ENCODE assay signal across 26 mouse cellular contexts in the genomic region with DNA sequence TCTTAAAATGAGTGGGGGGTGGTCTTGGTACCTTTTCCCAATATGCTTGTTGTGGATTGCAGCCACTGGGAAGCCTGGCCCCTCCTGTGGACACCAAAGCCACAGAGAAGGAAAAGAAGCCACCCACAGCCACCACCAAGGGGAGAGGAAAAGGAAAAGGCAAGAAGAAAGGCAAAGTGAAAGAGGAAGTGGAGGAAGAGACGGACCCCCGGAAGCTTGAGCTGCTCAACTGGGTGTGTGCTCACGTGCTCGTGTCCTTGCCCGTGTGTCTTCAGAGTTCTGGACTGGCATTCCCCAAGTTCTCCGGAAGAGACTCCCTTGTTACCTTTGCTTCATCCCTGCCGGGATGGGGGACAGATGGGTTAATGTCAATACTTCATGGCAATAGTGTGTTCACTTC.
DNase-seq lines count a peak whose midpoint lies in the region; ATAC-seq and TF ChIP-seq lines count a peak whose summit lies in the region.
"Had no signal": no experiment of that assay in that cellular context is flagged by ENCODE, and none has a peak within 500 bp of the region (broad histone marks: within the 10 kb centered on the region; RNA-seq: fewer than 3 reads in every experiment).

No protein-coding gene starts in this region.

- H3K4me2 ChIP-seq in intestine, postnatal 0 days (replicated peaks; ENCODE audit: low read depth): no peak overlapping the region
- H3K4me2 ChIP-seq: embryonic facial prominence, embryonic 15.5 days; forebrain, embryonic 15.5 days; heart, embryonic 12.5 days; midbrain, embryonic 11.5 days; stomach, embryonic 15.5 days had no signal

- no peak for TF ChIP-seq CTCF in intestine, postnatal 0 days (IDR thresholded peaks at IDR 0.05; ENCODE audit: low read depth)

- H3K27me3 ChIP-seq in forebrain, embryonic 10.5 days (ENCODE audit: poor library complexity, severe bottlenecking): no peaks in the 10 kb centered on the region
- H3K27me3 ChIP-seq in intestine, postnatal 0 days (replicated peaks; ENCODE audit: control insufficient read depth, insufficient read depth, low read length): no peaks in the 10 kb centered on the region
- H3K27me3 ChIP-seq: embryonic facial prominence, embryonic 15.5 days; forebrain, embryonic 15.5 days; heart, embryonic 12.5 days; stomach, embryonic 15.5 days had no signal

- H3K9ac ChIP-seq in intestine, postnatal 0 days (ENCODE audit: low read depth, low read length): no peak overlapping the region
- H3K9ac ChIP-seq: embryonic facial prominence, embryonic 15.5 days; forebrain, embryonic 15.5 days; heart, embryonic 12.5 days; stomach, embryonic 15.5 days had no signal

- WGBS in forebrain, embryonic 10.5 days: 94% methylated on average over 7 of the region's 7 CpGs
- 84% methylated on average over 7 of the region's 7 CpGs for WGBS in intestine, postnatal 0 days

- H3K36me3 ChIP-seq in forebrain, embryonic 10.5 days (replicated peaks): no peaks in the 10 kb centered on the region
- H3K36me3 ChIP-seq in intestine, postnatal 0 days (ENCODE audit: control insufficient read depth, insufficient read depth): no peaks in the 10 kb centered on the region
- H3K36me3 ChIP-seq: embryonic facial prominence, embryonic 15.5 days; forebrain, embryonic 15.5 days; heart, embryonic 12.5 days; hindbrain, embryonic 10.5 days; limb, embryonic 10.5 days; stomach, embryonic 15.5 days had no signal

- no peak overlapping the region for H3K4me3 ChIP-seq in forebrain, embryonic 10.5 days
- no peak overlapping the region for H3K4me3 ChIP-seq in intestine, postnatal 0 days (ENCODE audit: low read depth, low read length)
- H3K4me3 ChIP-seq: embryonic facial prominence, embryonic 15.5 days; forebrain, embryonic 15.5 days; heart, embryonic 12.5 days; hindbrain, embryonic 10.5 days; limb, embryonic 10.5 days; stomach, embryonic 15.5 days had no signal

- DNase-seq in A20 (ENCODE audit: low read depth, low spot score): peak; percentile 42
- DNase-seq in T-cell, adult 2 months (ENCODE audit: low spot score): peak; percentile 26
- peak; percentile 43 for DNase-seq in thymus, postnatal 14 days
- DNase-seq in forebrain, embryonic 10.5 days (ENCODE audit: extremely low spot score, low spot score): no peak
- no peak for DNase-seq in left cerebral cortex, adult 8-10 months (ENCODE audit: low spot score in 2 of 2)
- no peak for DNase-seq in ovary, postnatal 10 days (ENCODE audit: low spot score)
- DNase-seq: adrenal gland, postnatal 14 days; cerebellum, adult 8-10 months; cerebellum, postnatal 36 days; gastrocnemius, postnatal 10 days; heart, adult 11 months; heart, postnatal 10 days; kidney, adult 11 months; kidney, postnatal 4 days; lung, postnatal 4 days; right cerebral cortex, postnatal 14 days had no signal

- H3K4me1 ChIP-seq in forebrain, embryonic 10.5 days: no peaks in the 10 kb centered on the region
- H3K4me1 ChIP-seq in intestine, postnatal 0 days (replicated peaks; ENCODE audit: control insufficient read depth, insufficient read depth, low read length): no peaks in the 10 kb centered on the region
- H3K4me1 ChIP-seq: forebrain, embryonic 15.5 days; heart, embryonic 12.5 days; hindbrain, embryonic 10.5 days; limb, embryonic 10.5 days; stomach, embryonic 15.5 days had no signal

- peak; percentile 44 for ATAC-seq in megakaryocyte, adult 5-6 weeks (ENCODE audit: poor library complexity, severe bottlenecking)
- ATAC-seq in intestine, postnatal 0 days: no peak
- ATAC-seq: forebrain, embryonic 15.5 days; hindbrain, postnatal 0 days had no signal

- no peak overlapping the region for H3K27ac ChIP-seq in forebrain, embryonic 10.5 days
- H3K27ac ChIP-seq in intestine, postnatal 0 days (ENCODE audit: low read depth, low read length): no peak overlapping the region
- H3K27ac ChIP-seq: embryonic facial prominence, embryonic 15.5 days; forebrain, embryonic 15.5 days; hindbrain, embryonic 10.5 days; hindbrain, postnatal 0 days; limb, embryonic 10.5 days; stomach, embryonic 15.5 days had no signal

- no peaks in the 10 kb centered on the region for H3K9me3 ChIP-seq in forebrain, embryonic 10.5 days
- H3K9me3 ChIP-seq in intestine, postnatal 0 days (ENCODE audit: control insufficient read depth): no peaks in the 10 kb centered on the region
- H3K9me3 ChIP-seq: embryonic facial prominence, embryonic 15.5 days; forebrain, embryonic 15.5 days; heart, embryonic 12.5 days; hindbrain, embryonic 10.5 days; limb, embryonic 10.5 days; stomach, embryonic 15.5 days had no signal

Comparison
In these comparisons a context has a peak if more than half of its experiments do, and no peak if none do; other contexts are left out.
1. DNase-seq: peak in A20 (single experiment), T-cell, adult 2 months (single experiment) and thymus, postnatal 14 days (single experiment); none in forebrain, embryonic 10.5 days (single experiment), left cerebral cortex, adult 8-10 months (0 of 2) and ovary, postnatal 10 days (single experiment).